Mouse (Mus musculus) testis, adult 2 months (tissue): ENCODE data around the gene Olfr1250.

ENCODE experiments used
- CTCF ChIP-seq: fragments of 200-500 bp; IDR thresholded peaks from 2 replicates; pipeline ENCODE4 v1.5.1; 2012; ENCODE audit warnings: low read depth, mild to moderate bottlenecking, inconsistent platforms, low read length, moderate library complexity; ENCODE audit not compliant: control insufficient read depth, insufficient read depth, insufficient replicate concordance
- POLR2A ChIP-seq: fragments of 200-500 bp; IDR thresholded peaks from 2 replicates; pipeline ENCODE4 v1.6.1; 2012; ENCODE audit warnings: low read depth, mild to moderate bottlenecking, inconsistent platforms, low read length, moderate library complexity; ENCODE audit not compliant: control insufficient read depth

DNA sequence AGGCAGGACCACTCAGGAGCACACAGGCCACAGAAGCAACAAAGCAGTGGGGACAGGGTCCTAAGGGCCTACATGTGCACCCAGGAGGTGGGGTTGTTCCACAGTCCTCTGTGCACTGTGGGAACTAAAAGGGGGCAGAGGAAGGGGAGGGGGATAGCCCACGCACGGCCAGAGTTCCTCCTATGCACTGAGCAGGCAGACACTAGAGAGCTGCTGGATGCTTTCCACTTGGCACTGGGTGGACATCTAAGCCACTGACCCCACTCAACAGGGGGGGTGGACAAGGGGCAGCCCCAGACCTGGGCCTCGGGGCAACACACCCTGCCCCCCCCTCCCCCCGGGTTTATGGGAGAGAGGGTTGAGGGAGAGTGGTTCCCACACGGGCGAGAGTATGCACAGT, 30.7 kb upstream of the Olfr1250 start:
- TF ChIP-seq POLR2A = no peak
- no peak for TF ChIP-seq CTCF
